Mouse (Mus musculus) kidney, postnatal 0 days (tissue): ENCODE measurements around the gene Fam118b. TPM values are rescaled to one million over a fixed set of nuclear protein-coding genes. Genes with fewer than 3 reads are reported as not detected.

Source experiments
- ATAC-seq: fragments of 200-750 bp; cut with Nextera tagmentation; replicated peaks from 2 replicates; pipeline ENCODE4 v1.8.0; 2017; ENCODE audit warnings: low read depth, moderate number of reproducible peaks, moderate TSS enrichment, moderate library complexity; ENCODE audit not compliant: low FRiP score
- DNase-seq: peaks from one replicate; pipeline ENCODE4 v3.0.0-alpha.2; 2016; ENCODE audit warnings: low spot score
- H3K27ac ChIP-seq: fragments of 300-500 bp; sonication (generic); 2 replicates; pipeline ENCODE4 v1.5.1; 2014; ENCODE audit warnings: mild to moderate bottlenecking
- H3K27me3 ChIP-seq: fragments of 300-500 bp; sonication (generic); 2 replicates; pipeline ENCODE4 v1.6.1; 2014; ENCODE audit warnings: low read length, mixed read lengths; ENCODE audit not compliant: insufficient read depth
- H3K36me3 ChIP-seq: fragments of 300-500 bp; sonication (generic); 2 replicates; pipeline ENCODE4 v1.6.1; 2014; ENCODE audit warnings: low read length, mixed read lengths; ENCODE audit not compliant: insufficient read depth
- H3K4me1 ChIP-seq: fragments of 300-500 bp; sonication (generic); replicated peaks from 2 replicates; pipeline ENCODE4 v1.6.1; 2014; ENCODE audit warnings: antibody characterized with exemption, low read length, mixed read lengths; ENCODE audit not compliant: insufficient read depth
- H3K4me2 ChIP-seq: fragments of 300-500 bp; sonication (generic); 2 replicates; pipeline ENCODE4 v1.6.1; 2014; ENCODE audit warnings: mild to moderate bottlenecking, low read length, moderate library complexity, mixed read lengths
- H3K4me3 ChIP-seq: fragments of 300-500 bp; sonication (generic); replicated peaks from 2 replicates; pipeline ENCODE4 v1.5.1; 2014; ENCODE audit warnings: low read depth, low read length
- H3K9ac ChIP-seq: fragments of 300-500 bp; sonication (generic); 2 replicates; pipeline ENCODE4 v1.6.1; 2014; ENCODE audit warnings: low read depth, low read length
- H3K9me3 ChIP-seq: fragments of 300-500 bp; sonication (generic); replicated peaks from 2 replicates; pipeline ENCODE4 v1.6.1; 2016; ENCODE audit warnings: low read length, inconsistent platforms, mixed read lengths
- CTCF ChIP-seq: IDR thresholded peaks from 2 replicates; pipeline ENCODE4 v1.5.1; 2016; ENCODE audit warnings: antibody characterized with exemption, low read depth, mild to moderate bottlenecking, moderate library complexity
- WGBS: fragments of 180-500 bp; shearing (Covaris S2); extraction: QIAGEN DNeasy Blood & Tissue Kit; methylation state at CpG from one replicate; pipeline ENCODE4 v1.1.7; 2014; 5-methylcytosine and 5-hydroxymethylcytosine counted together
- polyA plus RNA-seq: library from polyadenylated mRNA; unstranded; fragments of >200 nt; fragmentation: Nextera tagmentation; extraction: Ambion mirVana; gene quantifications from 2 replicates; pipeline ENCODE4 v1.2.1, GENCODE M21; 2015

Fam118b gene
- polyA plus RNA-seq, 1 experiment from 2014 or later, result 32.2 TPM

- Histone ChIP-seq H3K27ac (no peak overlapping the region), H3K4me3 (no peak overlapping the region), H3K9me3 (no peaks in the 10 kb centered on the region), H3K9ac (no peak overlapping the region), H3K4me1 (no peaks in the 10 kb centered on the region), H3K36me3 (no peaks in the 10 kb centered on the region), H3K27me3 (no peaks in the 10 kb centered on the region), H3K4me2 (no peak overlapping the region)
- ATAC-seq (no peak), DNase-seq (no peak)
- no peak for TF ChIP-seq CTCF
Measured at GRCm38 (mm10) chr9:35249476-35249875, 18.1 kb downstream of the Fam118b start.

- ATAC-seq (no peak), DNase-seq (no peak)
- H3K9ac ChIP-seq, result no peak overlapping the region
- no peaks in the 10 kb centered on the region for H3K27me3 ChIP-seq
- H3K36me3 ChIP-seq, result no peaks in the 10 kb centered on the region
- no peak for TF ChIP-seq CTCF
- no peak overlapping the region for H3K4me3 ChIP-seq
- no peak overlapping the region for H3K4me2 ChIP-seq
- no peaks in the 10 kb centered on the region for H3K4me1 ChIP-seq
- H3K9me3 ChIP-seq, result no peaks in the 10 kb centered on the region
- WGBS, result 97% methylated on average over 2 of the region's 2 CpGs
- H3K27ac ChIP-seq, result no peak overlapping the region
Measured at GRCm38 (mm10) chr9:35247405-35247804, 20.2 kb downstream of the Fam118b start.

- Histone ChIP-seq H3K27ac (no peak overlapping the region), H3K9me3 (no peaks in the 10 kb centered on the region), H3K4me1 (no peaks in the 10 kb centered on the region), H3K27me3 (no peaks in the 10 kb centered on the region), H3K36me3 (0 out of 2 replicates have a peak, but pooled peaks cover 4% of the 10 kb centered on the region), H3K4me3 (no peak overlapping the region), H3K9ac (no peak overlapping the region), H3K4me2 (no peak overlapping the region)
- 57% methylated on average over 1 of the region's 1 CpGs for WGBS
- TF ChIP-seq CTCF, result no peak; the same call in 1 of the 2 replicates
- DNase-seq (no peak), ATAC-seq (no peak)
Measured at GRCm38 (mm10) chr9:35239734-35240133, 27.9 kb downstream of the Fam118b start.

- no peak overlapping the region for H3K27ac ChIP-seq
- 64% methylated on average over 6 of the region's 6 CpGs for WGBS
- no peak for TF ChIP-seq CTCF
- H3K36me3 ChIP-seq, result 0 out of 2 replicates have a peak, but pooled peaks cover 4% of the 10 kb centered on the region
- H3K9me3 ChIP-seq, result no peaks in the 10 kb centered on the region
- no peak overlapping the region for H3K4me2 ChIP-seq
- DNase-seq (no peak), ATAC-seq (no peak)
- no peak overlapping the region for H3K4me3 ChIP-seq
- H3K9ac ChIP-seq, result no peak overlapping the region
- H3K4me1 ChIP-seq, result no peaks in the 10 kb centered on the region
- no peaks in the 10 kb centered on the region for H3K27me3 ChIP-seq
Measured at GRCm38 (mm10) chr9:35238915-35239571, 28.6 kb downstream of the Fam118b start.

- 100% methylated on average over 1 of the region's 1 CpGs for WGBS
- TF ChIP-seq CTCF, result no peak
Measured at GRCm38 (mm10) chr9:35238371-35238770, 29.2 kb downstream of the Fam118b start.

GRCm38 (mm10) chr9:35235996-35236395, 31.6 kb downstream of the Fam118b start:
- ATAC-seq, result no peak
- no peak for DNase-seq
- no peak overlapping the region for H3K4me3 ChIP-seq
- no peak for TF ChIP-seq CTCF
- H3K27ac ChIP-seq, result no peak overlapping the region
- no peaks in the 10 kb centered on the region for H3K27me3 ChIP-seq
- WGBS, result 71% methylated on average over 3 of the region's 3 CpGs
- H3K4me2 ChIP-seq, result no peak overlapping the region
- no peaks in the 10 kb centered on the region for H3K9me3 ChIP-seq
- peaks cover 7% of the 10 kb centered on the region; the same call in 1 of the 2 replicates for H3K36me3 ChIP-seq
- no peak overlapping the region for H3K9ac ChIP-seq
- H3K4me1 ChIP-seq, result no peaks in the 10 kb centered on the region

More at GRCm38 (mm10) chr9:35238371-35238770, 29.2 kb downstream of the Fam118b start:
- ATAC-seq (no peak), DNase-seq (no peak)
- Histone ChIP-seq H3K4me3 (no peak overlapping the region), H3K27ac (no peak overlapping the region), H3K36me3 (0 out of 2 replicates have a peak, but pooled peaks cover 7% of the 10 kb centered on the region), H3K9ac (no peak overlapping the region), H3K9me3 (no peaks in the 10 kb centered on the region), H3K4me1 (no peaks in the 10 kb centered on the region), H3K27me3 (no peaks in the 10 kb centered on the region), H3K4me2 (no peak overlapping the region)

GRCm38 (mm10) chr9:35228671-35229070, 38.9 kb downstream of the Fam118b start:
- Histone ChIP-seq H3K9ac (no peak overlapping the region), H3K4me3 (no peak overlapping the region)

More at GRCm38 (mm10) chr9:35228671-35229070, 38.9 kb downstream of the Fam118b start:
- WGBS, result 84% methylated on average over 3 of the region's 3 CpGs
- H3K27me3 ChIP-seq, result no peaks in the 10 kb centered on the region
- no peak overlapping the region for H3K27ac ChIP-seq
- no peak overlapping the region for H3K4me2 ChIP-seq
- H3K4me1 ChIP-seq, result no peaks in the 10 kb centered on the region
- no peaks in the 10 kb centered on the region for H3K9me3 ChIP-seq
- DNase-seq, result no peak
- H3K36me3 ChIP-seq, result peaks cover under 1% of the 10 kb centered on the region; the same call in 1 of the 2 replicates
- no peak for TF ChIP-seq CTCF
- ATAC-seq, result no peak
